Mouse (Mus musculus) adrenal gland, adult 10 weeks (tissue): ENCODE data around the gene D630039A03Rik. TPM values are rescaled to one million over a fixed set of nuclear protein-coding genes. Genes with fewer than 3 reads are reported as not detected.

ENCODE experiments used
- polyA plus RNA-seq: library from polyadenylated mRNA; stranded (reverse); fragments of 350-450 nt; fragmentation: Illumina TruSeq; extraction: RNeasy Lipid Tissue Mini Kit (QIAGEN cat#74804); gene quantifications from one replicate; pipeline ENCODE4 v1.2.3, GENCODE M21; 2014; ENCODE audit warnings: low read depth, low replicate concordance

Gene D630039A03Rik
- 16.5 TPM for polyA plus RNA-seq

DNA sequence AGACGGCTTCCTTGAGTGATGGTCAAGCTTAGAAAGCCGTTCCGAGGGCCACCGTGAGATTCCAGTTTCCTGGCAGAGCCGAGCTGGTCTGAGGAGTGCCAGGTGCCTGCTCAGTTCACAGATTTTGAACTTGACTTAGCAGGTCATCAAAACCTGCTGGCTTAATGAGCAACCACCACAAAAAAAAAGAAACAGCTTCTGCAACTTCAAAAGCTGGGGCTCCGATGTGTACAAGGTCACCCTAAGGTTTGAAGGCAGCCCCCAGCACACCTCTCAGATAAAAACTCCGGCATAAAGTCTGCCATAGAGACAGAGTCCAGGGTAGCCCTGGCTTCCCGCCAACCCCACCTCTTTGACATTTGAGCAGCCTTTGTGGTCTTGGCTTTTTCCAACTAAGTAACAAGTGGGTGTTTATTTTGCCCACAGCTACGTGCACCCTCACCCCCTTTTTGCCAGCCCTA is at the start of gene D630039A03Rik:
Gene D630039A03Rik (minus strand): TSS at position 97 of the 461 bp plus-strand sequence.

GRCm38 (mm10) chr4:57956029-57956960 is 40.2 kb upstream of the D630039A03Rik start, which contains the start of gene Txn1:
Txn1 (minus strand) TSS chr4:57956411.

Other genes starting within 250 kb of the D630039A03Rik start
- 287 TPM for gene Akap2, start 198.6 kb downstream of the D630039A03Rik start, polyA plus RNA-seq
- 457 TPM for gene Txn1, start 40.1 kb upstream of the D630039A03Rik start, polyA plus RNA-seq
- gene Txndc8, start 92.8 kb upstream of the D630039A03Rik start, polyA plus RNA-seq: not detected